Mouse (Mus musculus) ovary, adult 10 weeks (tissue): ENCODE measurements around the gene Ppil1. TPM values are rescaled to one million over a fixed set of nuclear protein-coding genes. Genes with fewer than 3 reads are reported as not detected.

ENCODE experiments used
- polyA plus RNA-seq: library from polyadenylated mRNA; stranded (reverse); fragments of 350-450 nt; fragmentation: Illumina TruSeq; extraction: RNeasy Lipid Tissue Mini Kit (QIAGEN cat#74804); gene quantifications from one replicate; pipeline ENCODE4 v1.2.3, GENCODE M21; 2014

Ppil1 gene
- 15.3 TPM for polyA plus RNA-seq

GRCm38 (mm10) chr17:29263840-29264633, at the start of gene Ppil1:
Gene Ppil1 (minus strand): TSS chr17:29264186.

GRCm38 (mm10) chr17:29268682-29269348, 4.8 kb upstream of the Ppil1 start, which contains the start of gene BC004004:
Gene BC004004 (plus strand): TSS chr17:29268788.

GRCm38 (mm10) chr17:29237772-29238420, 26.1 kb downstream of the Ppil1 start, which contains the start of gene Cpne5:
Gene Cpne5 (minus strand): TSS chr17:29238167.

Other genes starting within 250 kb of the Ppil1 start
- 744 TPM for gene Srsf3, start 231.6 kb downstream of the Ppil1 start, polyA plus RNA-seq
- 14.2 TPM for gene Cdkn1a, start 173.2 kb downstream of the Ppil1 start, polyA plus RNA-seq
- gene Rab44, start 150.0 kb downstream of the Ppil1 start, polyA plus RNA-seq: not detected
- gene Cpne5, start 26.0 kb downstream of the Ppil1 start, polyA plus RNA-seq: not detected
- 60.0 TPM for gene BC004004, start 4.6 kb upstream of the Ppil1 start, polyA plus RNA-seq
- gene Pi16, start 53.5 kb upstream of the Ppil1 start, polyA plus RNA-seq: not detected
- gene Mtch1, start 83.7 kb upstream of the Ppil1 start, polyA plus RNA-seq: 5.7 TPM
- gene Fgd2, start 96.7 kb upstream of the Ppil1 start, polyA plus RNA-seq: not detected
- gene Pim1, start 226.6 kb upstream of the Ppil1 start, polyA plus RNA-seq: 17.8 TPM